Mouse (Mus musculus) liver, embryonic 11.5 days (tissue): ENCODE results near the gene Gm10273. TPM values are rescaled to one million over a fixed set of nuclear protein-coding genes. Genes with fewer than 3 reads are reported as not detected.
"Not testable (repeated sequence)": the region's sequence is repeated elsewhere in the genome, so short reads cannot be mapped to it uniquely, and the experiment has no call there.

ENCODE experiments used
- ATAC-seq: fragments of 200-750 bp; cut with Nextera tagmentation; replicated peaks from 2 replicates; pipeline ENCODE4 v1.8.0; 2017; ENCODE audit warnings: moderate number of reproducible peaks, mild to moderate bottlenecking, moderate TSS enrichment, moderate library complexity; ENCODE audit not compliant: low FRiP score
- DNase-seq: peaks from one replicate; pipeline ENCODE4 v3.0.0-alpha.2; 2017; ENCODE audit warnings: low spot score
- H3K27ac ChIP-seq: fragments of 300-500 bp; sonication (generic); 2 replicates; pipeline ENCODE4 v1.5.1; 2014; ENCODE audit warnings: mild to moderate bottlenecking, low read depth, low read length, control low read depth
- H3K27me3 ChIP-seq: fragments of 300-500 bp; sonication (generic); replicated peaks from 2 replicates; pipeline ENCODE4 v1.6.1; 2014; ENCODE audit warnings: low read length, mixed read lengths; ENCODE audit not compliant: control insufficient read depth, insufficient read depth
- H3K36me3 ChIP-seq: fragments of 300-500 bp; sonication (generic); 2 replicates; pipeline ENCODE4 v1.6.1; 2014; ENCODE audit warnings: mild to moderate bottlenecking, low read length, moderate library complexity, mixed read lengths; ENCODE audit not compliant: control insufficient read depth, insufficient read depth
- H3K4me1 ChIP-seq: fragments of 300-500 bp; sonication (generic); replicated peaks from 2 replicates; pipeline ENCODE4 v1.6.1; 2014; ENCODE audit warnings: low read length, mixed read lengths; ENCODE audit not compliant: control insufficient read depth, insufficient read depth
- H3K4me2 ChIP-seq: fragments of 300-500 bp; sonication (generic); 2 replicates; pipeline ENCODE4 v1.6.1; 2014; ENCODE audit warnings: mild to moderate bottlenecking, control low read depth, moderate library complexity
- H3K4me3 ChIP-seq: fragments of 300-500 bp; sonication (generic); 2 replicates; pipeline ENCODE4 v1.5.1; 2014; ENCODE audit warnings: low read depth, low read length, control low read depth
- H3K9ac ChIP-seq: fragments of 300-500 bp; sonication (generic); 2 replicates; pipeline ENCODE4 v1.6.1; 2014; ENCODE audit warnings: low read depth, low read length, control low read depth
- H3K9me3 ChIP-seq: fragments of 300-500 bp; sonication (generic); 2 replicates; pipeline ENCODE4 v1.6.1; 2016; ENCODE audit warnings: low read length, inconsistent platforms, mixed read lengths; ENCODE audit not compliant: control insufficient read depth
- WGBS: fragments of 180-500 bp; shearing (Covaris S2); extraction: QIAGEN DNeasy Blood & Tissue Kit; methylation state at CpG from one replicate; pipeline ENCODE4 v1.1.7; 2014; 5-methylcytosine and 5-hydroxymethylcytosine counted together
- polyA plus RNA-seq: library from polyadenylated mRNA; unstranded; fragments of >200 nt; fragmentation: Nextera tagmentation; extraction: Ambion mirVana; gene quantifications from 2 replicates; pipeline ENCODE4 v1.2.1, GENCODE M21; 2014

Gene Gm10273
- polyA plus RNA-seq, 1 experiment from 2014 or later = 9.2 TPM

DNA sequence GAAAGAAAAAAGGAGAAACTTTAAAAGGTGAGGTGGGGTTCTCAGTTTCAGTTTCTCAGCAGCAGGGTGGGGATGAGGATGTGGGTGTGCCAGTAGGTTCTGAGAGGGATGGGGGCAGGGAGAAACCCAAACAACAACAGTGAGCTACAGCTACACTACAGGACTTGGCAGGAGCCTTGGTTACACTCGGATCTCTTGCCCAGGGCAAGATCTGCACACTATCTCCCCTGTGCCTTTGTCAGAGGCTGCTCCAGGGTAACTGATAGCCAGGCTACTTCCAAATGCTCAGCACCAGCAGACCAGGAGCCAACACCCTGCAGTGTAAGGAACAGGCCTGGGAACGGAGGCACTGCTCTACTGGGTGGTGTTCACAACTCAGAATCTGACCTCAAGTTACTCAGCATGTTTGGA, 15.0 kb upstream of the Gm10273 start:
- Histone ChIP-seq H3K4me1 (peaks cover 10% of the 10 kb centered on the region; the same call in 1 of the 2 replicates), H3K9ac (no peak overlapping the region; the same call in 1 of the 2 replicates), H3K36me3 (no peaks in the 10 kb centered on the region), H3K27me3 (no peaks in the 10 kb centered on the region), H3K4me2 (peak overlapping the region; percentile 8; the same call in 1 of the 2 replicates), H3K27ac (no peak overlapping the region; the same call in 1 of the 2 replicates), H3K9me3 (no peaks in the 10 kb centered on the region), H3K4me3 (no peak overlapping the region)
- DNase-seq = no peak
- peak; percentile 68 for ATAC-seq
- 49% methylated on average over 2 of the region's 2 CpGs for WGBS

DNA sequence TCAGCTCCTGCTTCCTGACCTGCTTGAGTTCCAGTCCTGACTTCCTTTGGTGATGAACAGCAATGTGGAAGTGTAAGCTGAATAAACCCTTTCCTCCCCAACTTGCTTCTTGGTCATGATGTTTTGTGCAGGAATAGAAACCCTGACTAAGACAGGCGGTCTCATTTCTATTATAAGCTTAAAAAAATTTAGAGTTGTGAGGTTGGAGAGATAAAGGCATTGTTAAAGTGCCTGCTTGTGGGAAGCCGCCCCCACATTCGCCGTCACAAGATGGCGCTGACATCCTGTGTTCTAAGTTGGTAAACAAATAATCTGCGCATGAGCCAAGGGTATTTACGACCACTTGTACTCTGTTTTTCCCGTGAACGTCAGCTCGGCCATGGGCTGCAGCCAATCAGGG, 13.9 kb upstream of the Gm10273 start:
- H3K27ac ChIP-seq, H3K9me3 ChIP-seq, DNase-seq, H3K36me3 ChIP-seq, H3K27me3 ChIP-seq, H3K4me3 ChIP-seq, ATAC-seq, H3K9ac ChIP-seq, H3K4me2 ChIP-seq: not testable (repeated sequence)
- 85% methylated on average over 5 of the region's 10 CpGs for WGBS
- peaks cover 10% of the 10 kb centered on the region; the same call in 1 of the 2 replicates for H3K4me1 ChIP-seq

GRCm38 (mm10) chr10:59386951-59387350, 8.5 kb upstream of the Gm10273 start:
- H3K27me3 ChIP-seq = no peaks in the 10 kb centered on the region
- no peaks in the 10 kb centered on the region for H3K36me3 ChIP-seq
- WGBS = 84% methylated on average over 7 of the region's 8 CpGs
- ATAC-seq (no peak), DNase-seq (no peak)
- H3K4me3 ChIP-seq = no peak overlapping the region
- no peak overlapping the region for H3K9ac ChIP-seq
- H3K4me1 ChIP-seq = no peaks in the 10 kb centered on the region
- H3K27ac ChIP-seq = no peak overlapping the region
- H3K4me2 ChIP-seq = no peak overlapping the region
- H3K9me3 ChIP-seq = no peaks in the 10 kb centered on the region

GRCm38 (mm10) chr10:59389652-59390051, 5.8 kb upstream of the Gm10273 start:
- H3K4me2 ChIP-seq = no peak overlapping the region

DNA sequence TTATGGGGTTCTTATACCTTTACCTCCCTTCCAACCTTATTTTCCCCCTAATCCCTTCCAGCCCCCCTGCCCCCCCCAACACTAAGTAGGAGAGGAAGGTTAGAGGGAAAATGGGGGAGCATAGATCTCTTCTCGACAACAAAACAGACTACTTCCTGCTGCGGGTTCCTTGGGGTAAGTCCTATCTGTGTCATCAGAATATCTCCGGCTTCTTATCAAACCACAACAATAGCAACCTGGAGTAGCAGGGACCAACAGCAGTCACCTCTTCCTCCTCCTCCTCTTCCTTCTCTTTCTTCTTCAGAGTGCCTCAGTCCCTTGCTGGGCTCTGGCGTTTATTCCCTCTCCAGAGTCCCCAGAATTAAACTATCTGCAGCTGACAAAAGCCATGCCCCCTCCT, 3.5 kb upstream of the Gm10273 start:
- H3K27ac ChIP-seq = no peak overlapping the region
- ATAC-seq (no peak), DNase-seq (no peak)
- WGBS = 20% methylated on average over 4 of the region's 4 CpGs
- H3K4me2 ChIP-seq = no peak overlapping the region
- no peak overlapping the region for H3K4me3 ChIP-seq
- no peaks in the 10 kb centered on the region for H3K9me3 ChIP-seq
- no peak overlapping the region for H3K9ac ChIP-seq
- no peaks in the 10 kb centered on the region for H3K27me3 ChIP-seq
- no peaks in the 10 kb centered on the region for H3K36me3 ChIP-seq
- no peaks in the 10 kb centered on the region for H3K4me1 ChIP-seq

More at GRCm38 (mm10) chr10:59389652-59390051, 5.8 kb upstream of the Gm10273 start:
- no peak overlapping the region for H3K4me3 ChIP-seq
- no peaks in the 10 kb centered on the region for H3K27me3 ChIP-seq
- no peaks in the 10 kb centered on the region for H3K9me3 ChIP-seq
- no peak for DNase-seq
- ATAC-seq = no peak
- H3K36me3 ChIP-seq = no peaks in the 10 kb centered on the region
- no peaks in the 10 kb centered on the region for H3K4me1 ChIP-seq
- no peak overlapping the region for H3K27ac ChIP-seq
- H3K9ac ChIP-seq = no peak overlapping the region
- 91% methylated on average over 3 of the region's 3 CpGs for WGBS

DNA sequence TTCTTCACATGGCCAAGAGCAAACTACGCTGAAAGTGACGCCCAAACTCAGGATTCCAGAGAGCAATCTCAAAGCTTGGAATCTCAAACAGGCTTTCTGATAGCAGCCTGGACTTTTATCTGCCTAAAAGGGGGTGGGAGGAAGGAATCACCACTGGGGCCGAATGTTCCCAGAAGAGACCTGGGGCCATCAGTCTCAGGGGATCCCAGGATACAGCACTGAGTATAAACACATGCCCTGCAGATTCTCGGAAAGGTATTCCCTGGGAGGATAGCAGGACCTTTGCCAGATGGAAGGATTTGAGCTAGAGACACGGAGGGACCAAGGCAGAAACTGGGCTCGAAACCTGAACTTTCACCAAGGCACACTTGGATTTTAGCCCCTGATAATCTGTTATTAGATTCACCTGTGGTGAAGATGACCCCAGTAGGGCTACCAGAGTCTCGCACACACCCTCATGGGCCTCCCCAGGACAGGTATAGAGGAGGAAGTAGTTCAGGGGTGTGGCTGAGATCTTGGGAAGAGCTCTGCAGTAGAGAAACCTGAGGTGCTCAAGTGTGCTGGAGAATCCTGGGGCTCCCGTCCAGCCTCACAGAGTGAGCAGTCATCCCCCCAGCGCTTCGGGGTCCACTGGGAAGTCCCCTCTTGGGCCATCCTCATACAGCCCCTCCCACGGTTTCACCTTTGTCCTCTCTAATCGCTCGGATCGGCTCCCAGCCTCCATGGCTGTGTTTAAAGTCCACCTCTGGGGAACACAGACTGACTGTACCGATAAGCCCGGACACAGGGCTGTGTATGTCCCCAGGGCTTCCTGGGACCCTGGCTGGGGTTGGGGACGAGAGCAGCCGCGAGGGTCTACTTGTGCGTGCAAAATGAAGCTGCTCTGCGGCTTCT, 7.7 kb downstream of the Gm10273 start, which contains the start of gene Pla2g12b:
Gene Pla2g12b (plus strand): TSS at position 762 of the 894 bp plus-strand sequence.
- DNase-seq (peak; percentile 43), ATAC-seq (peak; percentile 78)
- Histone ChIP-seq H3K36me3 (no peaks in the 10 kb centered on the region), H3K9ac (peak within 1 kb of the TSS; percentile 32; the same call in 1 of the 2 replicates), H3K4me1 (no peaks in the 10 kb centered on the region; the same call in 1 of the 2 replicates), H3K27ac (peak within 1 kb of the TSS; percentile 41; the same call in 1 of the 2 replicates), H3K4me2 (peak within 1 kb of the TSS; percentile 45), H3K4me3 (peak within 1 kb of the TSS; percentile 41), H3K9me3 (no peaks in the 10 kb centered on the region), H3K27me3 (no peaks in the 10 kb centered on the region)
- 51% methylated on average over 21 of the region's 21 CpGs for WGBS

DNA sequence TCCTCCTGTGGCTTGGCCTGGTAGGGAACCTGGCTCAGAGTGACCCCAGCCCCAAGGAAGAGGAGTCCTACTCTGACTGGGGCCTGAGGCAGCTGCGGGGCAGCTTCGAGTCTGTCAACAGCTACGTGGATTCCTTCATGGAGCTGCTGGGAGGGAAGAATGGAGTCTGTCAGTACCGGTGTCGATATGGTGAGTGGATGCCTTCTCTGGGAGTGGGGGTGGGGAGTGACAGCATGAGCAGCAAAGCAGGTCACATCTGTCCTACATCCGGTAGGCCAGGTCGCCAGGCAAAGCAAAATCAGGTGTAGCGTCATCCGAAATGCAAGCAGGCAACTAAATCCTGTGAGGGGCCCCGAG, 8.3 kb downstream of the Gm10273 start:
- no peaks in the 10 kb centered on the region for H3K27me3 ChIP-seq
- no peaks in the 10 kb centered on the region for H3K36me3 ChIP-seq
- peak overlapping the region; percentile 45 for H3K4me2 ChIP-seq
- H3K9me3 ChIP-seq = no peaks in the 10 kb centered on the region
- 0 out of 2 replicates have a peak, but pooled peaks have one; percentile 5 for ATAC-seq
- no peak for DNase-seq
- peak overlapping the region; percentile 32; the same call in 1 of the 2 replicates for H3K9ac ChIP-seq
- H3K4me3 ChIP-seq = peak overlapping the region; percentile 41
- peak overlapping the region; percentile 41; the same call in 1 of the 2 replicates for H3K27ac ChIP-seq
- 57% methylated on average over 10 of the region's 10 CpGs for WGBS
- H3K4me1 ChIP-seq = no peaks in the 10 kb centered on the region; the same call in 1 of the 2 replicates

DNA sequence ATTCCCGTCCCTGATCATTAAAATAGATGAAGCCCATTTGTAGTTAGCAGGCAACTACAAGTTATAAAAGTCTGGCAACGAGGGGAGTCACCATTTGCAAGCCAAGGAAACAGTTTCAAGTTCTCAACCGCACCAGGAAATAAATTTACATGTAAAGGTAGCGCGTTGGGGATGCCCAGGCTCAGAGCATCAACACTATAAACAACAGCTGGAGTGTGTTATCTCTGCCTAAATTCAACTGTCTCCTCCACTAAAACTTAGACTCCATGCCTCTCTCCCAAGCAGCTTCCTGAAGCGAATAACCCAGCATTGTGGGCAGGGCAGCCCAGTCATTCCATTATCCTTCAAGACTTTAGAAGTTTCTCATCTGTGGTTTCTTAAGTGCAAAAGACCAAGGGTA, 13.1 kb downstream of the Gm10273 start:
- Histone ChIP-seq H3K27ac (no peak overlapping the region), H3K4me2 (no peak overlapping the region), H3K27me3 (no peaks in the 10 kb centered on the region), H3K4me1 (no peaks in the 10 kb centered on the region), H3K9me3 (no peaks in the 10 kb centered on the region), H3K4me3 (no peak overlapping the region), H3K36me3 (no peaks in the 10 kb centered on the region), H3K9ac (no peak overlapping the region)
- DNase-seq (no peak), ATAC-seq (no peak)
- 56% methylated on average over 6 of the region's 6 CpGs for WGBS
